Mouse (Mus musculus) kidney, adult 18-20 months (tissue): Measurements from ENCODE around the gene AL731706.2.
"Not testable (repeated sequence)": the region's sequence is repeated elsewhere in the genome, so short reads cannot be mapped to it uniquely, and the experiment has no call there.

Source experiments
- DNase-seq: peaks from one replicate; pipeline ENCODE4 v3.0.0; 2021

The AL731706.2 gene

DNA sequence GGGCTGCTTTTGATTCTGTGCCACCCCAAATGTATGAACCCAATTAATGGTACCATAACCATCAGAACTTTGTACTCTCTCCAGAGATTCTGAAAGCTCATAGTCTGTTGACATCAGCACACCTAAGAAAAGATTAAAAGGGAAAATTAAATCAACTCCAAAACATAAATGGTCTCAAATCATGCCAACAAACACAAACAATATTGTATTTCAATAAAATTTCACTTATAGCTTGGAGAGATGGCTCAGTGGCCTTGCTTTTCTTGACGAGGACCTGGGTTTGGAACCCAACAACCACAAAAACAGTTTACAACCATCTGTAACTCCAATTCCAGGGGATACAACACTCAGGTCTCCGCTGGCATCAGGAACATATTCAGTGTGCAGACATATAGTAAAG lies at the start of gene AL731706.2:
Gene AL731706.2 (minus strand): TSS at position 101 of the 400 bp plus-strand sequence.
- no peak for DNase-seq

- no peak for DNase-seq
Measured at GRCm38 (mm10) chr2:136921003-136921408, 35.5 kb upstream of the AL731706.2 start.

DNA sequence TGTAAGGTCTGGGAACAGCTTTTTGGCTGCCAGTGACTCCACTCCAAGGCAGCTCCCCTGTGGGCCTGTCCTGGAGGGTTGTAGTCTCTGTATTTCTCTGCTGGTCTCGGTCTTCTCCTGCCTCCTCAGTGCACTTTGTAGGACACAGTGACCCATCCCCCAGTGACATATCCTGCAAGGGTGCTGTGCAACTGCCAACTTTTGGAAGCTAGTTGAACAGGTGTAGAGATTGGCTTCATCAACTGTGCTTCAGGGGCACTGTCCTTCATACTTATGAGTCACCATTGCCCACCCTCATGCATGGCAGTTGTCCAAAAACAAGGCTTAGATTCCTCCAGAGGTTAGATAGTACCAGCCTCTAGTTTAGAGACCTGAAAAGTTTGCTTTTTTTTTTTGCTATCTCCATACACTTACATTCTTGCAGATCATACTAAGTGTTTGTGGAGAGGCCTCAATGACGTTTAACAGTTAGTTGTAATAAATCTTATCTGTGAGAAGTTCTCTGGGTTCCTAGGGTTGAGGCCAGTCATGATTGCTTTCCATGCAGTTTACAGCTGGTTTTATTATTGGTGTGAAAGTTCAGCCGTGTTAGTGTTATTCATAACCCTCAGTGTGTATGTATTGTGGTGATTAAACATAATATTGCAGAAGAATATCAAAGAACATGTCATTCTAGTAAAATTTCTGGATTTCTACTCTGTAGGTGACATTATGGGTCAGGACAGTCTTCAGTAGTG lies 34.9 kb upstream of the AL731706.2 start:
- no peak for DNase-seq

- no peak for DNase-seq
Measured at GRCm38 (mm10) chr2:136919433-136919832, 34.0 kb upstream of the AL731706.2 start.

- no peak for DNase-seq
Measured at GRCm38 (mm10) chr2:136914334-136914902, 28.9 kb upstream of the AL731706.2 start.

DNA sequence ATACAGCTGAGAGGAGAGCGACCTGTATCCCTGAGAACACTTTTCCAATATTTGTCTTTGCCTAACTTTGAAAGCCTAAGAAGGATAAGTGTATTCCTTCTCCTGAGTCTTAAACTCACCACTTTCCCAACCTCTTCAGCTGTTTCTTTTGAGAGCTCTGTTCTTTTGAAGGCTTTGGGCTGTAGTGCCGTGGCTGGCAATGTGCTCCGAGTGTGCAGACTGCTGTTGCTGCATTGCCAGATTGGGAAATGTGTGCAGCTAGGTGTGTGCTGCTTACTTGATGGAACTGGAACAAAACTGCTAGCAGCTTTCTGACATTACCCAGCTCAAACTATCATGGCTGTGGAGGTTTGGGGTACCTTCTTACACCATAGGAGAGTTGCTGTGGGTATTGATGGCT lies 27.5 kb upstream of the AL731706.2 start:
- DNase-seq, result no peak

DNA sequence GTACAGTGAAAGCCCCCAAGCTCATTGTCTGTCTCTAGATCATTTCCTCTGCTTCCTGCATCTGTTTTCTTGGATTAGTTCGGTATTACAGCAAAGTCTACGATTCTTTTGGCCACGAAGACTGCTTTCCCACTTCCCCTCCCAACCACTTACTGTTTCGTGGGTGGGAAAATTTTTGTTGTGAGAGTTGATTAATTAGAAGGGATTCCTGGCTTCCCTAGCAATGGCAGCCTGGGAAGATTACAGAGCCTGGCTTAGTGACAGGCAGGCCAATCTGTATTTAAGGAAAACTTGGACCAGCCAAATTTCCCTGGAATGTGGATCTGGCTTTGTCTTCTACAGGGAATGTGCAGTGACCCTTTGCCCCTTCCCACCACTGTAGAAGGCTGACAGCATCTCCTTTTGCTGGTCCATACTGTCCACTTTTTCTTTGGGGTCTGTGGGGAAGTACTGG lies 26.5 kb upstream of the AL731706.2 start:
- no peak for DNase-seq

DNA sequence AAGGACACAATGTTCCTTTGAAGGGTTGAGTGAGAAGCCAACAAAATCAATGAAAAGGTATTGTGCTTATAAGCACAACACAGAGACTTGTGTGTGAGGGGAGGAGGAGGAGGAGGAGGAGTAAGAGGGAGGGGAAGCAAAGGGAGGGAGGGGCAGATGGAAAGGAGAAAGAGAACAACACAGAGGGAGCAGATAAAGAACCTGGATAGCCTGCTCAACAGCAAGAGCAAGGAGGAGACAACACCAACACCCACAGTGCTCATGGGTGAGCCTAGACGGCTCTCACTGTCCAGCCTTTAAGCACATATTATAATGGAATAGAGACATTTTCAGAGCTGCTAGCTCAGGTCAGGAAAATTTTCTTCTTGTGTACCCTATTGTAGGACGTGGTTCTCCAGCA lies 23.8 kb upstream of the AL731706.2 start:
- no peak for DNase-seq

- no peak for DNase-seq
Measured at GRCm38 (mm10) chr2:136908596-136908995, 23.1 kb upstream of the AL731706.2 start.

DNA sequence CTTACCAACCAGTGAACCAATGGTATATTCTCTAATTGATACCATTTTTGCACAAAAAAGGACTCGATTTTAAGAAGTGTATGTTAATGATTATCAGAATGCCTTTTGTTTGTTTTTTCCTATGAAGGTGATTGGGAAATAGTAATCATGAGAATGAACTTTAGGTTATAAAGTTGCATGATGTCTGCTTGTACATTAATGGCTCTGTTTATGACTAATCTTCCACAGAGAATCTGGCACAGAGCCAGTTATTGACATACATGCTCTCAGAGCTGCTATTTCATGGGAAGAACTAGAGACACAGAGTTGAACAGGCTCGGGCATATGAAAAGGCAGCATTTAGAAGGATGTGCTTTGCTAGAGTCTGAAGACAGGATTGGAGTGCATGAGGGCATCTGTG lies 10.7 kb upstream of the AL731706.2 start:
- DNase-seq, result no peak

DNA sequence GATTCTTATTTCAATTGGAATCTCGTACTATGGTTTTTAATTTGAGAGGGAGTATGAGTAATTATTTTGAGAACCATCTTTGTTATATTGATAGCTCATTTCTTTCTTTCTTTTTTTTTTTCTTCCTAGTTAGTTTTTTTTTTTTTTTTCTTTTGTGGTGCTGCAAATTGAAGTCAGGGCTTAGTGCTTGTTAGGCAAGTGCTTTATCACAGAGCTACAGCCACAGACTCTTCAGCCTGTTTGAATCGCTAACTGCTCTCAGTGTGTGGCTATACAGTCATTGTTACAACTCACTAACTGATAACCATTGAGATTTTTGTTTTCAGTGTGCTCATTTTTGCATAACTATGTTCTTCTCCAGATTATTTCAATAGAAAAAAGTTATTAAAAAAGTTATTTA lies 9.0 kb upstream of the AL731706.2 start:
- no peak for DNase-seq

GRCm38 (mm10) chr2:136891951-136892371 lies 6.5 kb upstream of the AL731706.2 start:
- DNase-seq, result peak; percentile 97

DNA sequence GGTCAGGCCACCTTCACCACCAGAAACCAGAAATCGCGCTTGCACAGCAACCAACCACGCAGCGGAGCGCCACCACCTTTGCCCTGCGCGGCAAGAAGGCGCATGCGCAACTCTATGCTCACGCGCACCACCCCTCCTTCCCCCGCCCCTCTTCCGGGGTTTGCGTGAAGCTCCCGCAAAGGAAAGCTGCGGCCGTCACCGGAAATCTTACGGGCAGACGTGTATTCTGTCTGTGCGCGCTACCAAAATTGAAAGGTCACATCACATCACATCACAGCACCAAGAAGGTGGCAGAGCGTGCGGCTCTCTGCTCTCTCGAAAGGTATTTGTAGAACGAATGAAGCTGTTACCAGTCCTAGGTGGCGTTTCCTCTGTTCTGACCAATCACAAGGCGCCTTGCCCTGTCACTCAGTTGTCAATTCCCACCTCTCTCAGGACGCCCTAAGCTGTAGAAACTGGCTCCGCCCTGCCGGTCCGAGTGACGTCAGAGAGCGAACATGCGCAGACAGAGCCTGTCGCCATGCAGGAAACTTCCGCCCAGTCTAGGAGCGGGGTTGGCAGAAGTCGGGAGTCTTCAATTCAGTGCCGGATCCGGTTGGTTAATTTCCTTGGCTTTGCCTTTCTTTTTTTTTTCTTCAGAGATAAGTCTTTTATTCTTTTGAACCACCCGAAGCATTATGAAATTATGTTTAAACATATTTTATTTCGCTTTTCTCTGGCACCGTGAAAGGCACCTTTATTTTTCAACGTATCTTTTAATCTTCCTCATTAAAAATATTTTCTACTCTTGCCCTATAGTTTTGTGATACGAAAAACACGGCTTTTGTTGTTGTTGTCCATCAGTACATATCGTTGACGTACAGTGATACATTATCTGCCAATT lies 5.8 kb upstream of the AL731706.2 start, which contains the start of the genes Slx4ip, AL731706.1 and Mkks:
Gene Slx4ip (plus strand): TSS at position 151 of the 883 bp plus-strand sequence.
Gene AL731706.1 (minus strand): TSS at position 322 of the 883 bp plus-strand sequence.
Gene Mkks (minus strand): TSS at position 322 of the 883 bp plus-strand sequence.
- peak; percentile 99 for DNase-seq

DNA sequence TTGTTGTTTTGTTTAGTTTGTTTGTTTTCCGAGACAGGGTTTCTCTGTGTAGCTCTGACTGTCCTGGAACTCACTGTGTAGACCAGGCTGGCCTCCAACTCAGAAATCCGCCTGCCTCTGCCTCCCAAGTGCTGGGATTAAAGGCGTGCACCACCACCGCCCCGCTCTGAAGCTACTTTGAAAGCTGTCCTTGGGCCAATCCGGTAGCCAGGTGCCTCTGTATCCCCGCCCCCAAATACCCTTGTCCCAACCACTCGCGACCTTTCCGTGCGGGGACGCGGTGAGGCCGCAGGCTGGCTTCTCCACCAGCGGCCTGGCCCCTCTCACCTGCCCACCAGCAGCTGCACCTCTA lies 5.2 kb upstream of the AL731706.2 start:
- not testable (repeated sequence) for DNase-seq

DNA sequence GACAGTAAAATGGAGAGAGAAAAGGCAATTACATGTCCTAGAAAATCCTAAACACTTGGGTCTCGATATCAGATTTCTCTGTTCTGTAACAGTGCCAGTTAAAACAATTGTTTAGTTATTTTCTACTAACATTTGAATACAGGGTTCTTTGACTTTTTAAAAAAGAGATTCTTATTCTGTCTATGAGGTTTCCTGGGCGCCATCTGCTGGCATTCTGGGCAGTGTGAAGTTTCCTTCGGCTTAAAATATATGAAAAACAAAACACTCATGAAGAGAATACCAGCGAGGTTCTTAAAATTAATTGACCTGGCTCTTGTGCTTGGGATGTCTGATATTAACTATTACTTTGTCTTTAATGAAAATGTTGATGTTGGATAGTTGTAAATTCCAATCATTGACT lies 1.4 kb upstream of the AL731706.2 start:
- peak; percentile 27 for DNase-seq

DNA sequence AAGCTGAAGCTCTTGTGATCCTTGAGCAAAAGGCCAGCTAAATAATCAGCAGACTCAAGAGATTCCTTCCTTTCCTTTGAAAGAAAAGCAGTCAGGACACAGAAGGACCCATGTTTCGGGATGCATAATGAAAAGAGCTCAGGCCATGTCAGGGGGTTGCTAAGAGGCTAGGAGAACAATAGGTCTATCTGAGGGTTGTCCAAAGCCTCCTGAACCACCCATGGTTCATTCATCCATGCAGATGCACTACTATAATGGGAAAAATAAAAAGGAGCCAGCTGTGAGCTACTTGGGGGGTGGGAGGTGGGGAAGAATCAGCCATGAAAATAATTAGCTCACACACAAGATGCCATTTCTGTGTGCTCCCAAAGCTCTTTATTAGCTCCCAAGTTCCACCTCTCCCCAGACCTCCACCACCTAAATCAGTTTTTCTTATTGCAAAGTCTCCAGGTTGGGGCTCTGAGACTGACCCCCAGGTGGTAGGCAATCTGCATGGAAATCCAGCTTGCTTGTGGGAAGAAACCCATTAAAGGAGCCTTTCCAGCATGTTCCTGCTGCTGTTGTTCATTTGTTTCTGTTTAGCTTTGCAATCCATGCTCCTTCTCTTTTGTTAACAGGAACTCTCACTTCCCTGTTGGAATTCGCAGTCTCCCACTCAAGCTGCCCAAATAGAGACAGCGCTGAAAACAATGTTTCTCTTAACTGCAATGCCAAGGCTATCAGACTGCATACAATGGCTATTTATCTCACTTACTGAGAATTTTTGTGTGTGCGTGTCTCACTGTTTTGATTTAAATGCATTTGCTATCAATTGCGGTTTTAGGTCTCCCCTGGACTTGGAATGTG lies 30.7 kb downstream of the AL731706.2 start:
- no peak for DNase-seq

DNA sequence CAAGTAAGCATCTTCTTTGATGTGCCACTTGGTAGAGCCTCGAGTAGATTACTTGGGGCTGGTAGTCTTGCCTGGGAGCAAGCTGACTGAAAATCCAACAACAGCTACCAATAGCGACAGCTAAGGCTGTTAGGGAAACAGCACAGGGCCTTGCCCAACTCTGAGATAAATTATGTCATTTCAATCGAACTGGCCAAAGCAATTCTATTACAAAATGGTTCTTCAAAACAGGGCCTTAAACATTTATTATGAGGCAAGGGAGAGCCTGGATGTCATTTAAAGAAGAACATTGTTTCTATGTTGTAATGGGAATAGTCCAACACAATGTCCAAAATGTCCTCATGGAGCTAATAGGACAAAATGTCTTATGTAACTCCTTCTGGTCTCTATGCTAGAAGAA lies 35.1 kb downstream of the AL731706.2 start:
- no peak for DNase-seq

DNA sequence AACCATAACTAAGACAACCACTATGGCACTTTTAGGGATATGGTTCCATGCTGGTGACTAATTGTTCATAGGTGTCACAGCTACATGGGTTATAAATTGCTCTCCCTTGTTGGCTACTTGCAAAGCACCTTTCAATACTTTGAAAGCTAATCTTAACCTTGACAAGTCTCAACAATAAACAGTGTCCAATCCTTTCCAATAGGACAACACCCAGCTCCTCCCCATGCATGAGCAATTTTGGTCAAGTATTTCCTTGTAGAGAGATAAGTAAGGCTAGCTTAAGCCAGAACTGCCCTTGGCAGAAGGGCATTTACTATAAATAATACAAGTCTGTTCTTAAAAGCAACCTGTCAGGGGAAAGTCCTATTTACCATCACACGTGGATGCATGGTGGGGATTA lies 47.5 kb downstream of the AL731706.2 start:
- DNase-seq, result no peak

GRCm38 (mm10) chr2:136835882-136836281 lies 49.6 kb downstream of the AL731706.2 start:
- no peak for DNase-seq
